Mouse (Mus musculus): Measurements from ENCODE around the gene Gpr160. TPM values are rescaled to one million over a fixed set of nuclear protein-coding genes. Genes with fewer than 3 reads are reported as not detected.
"Not testable (repeated sequence)": the region's sequence is repeated elsewhere in the genome, so short reads cannot be mapped to it uniquely, and the experiment has no call there.

The Gpr160 gene
- polyA plus RNA-seq, 1 experiment = not detected

DNA sequence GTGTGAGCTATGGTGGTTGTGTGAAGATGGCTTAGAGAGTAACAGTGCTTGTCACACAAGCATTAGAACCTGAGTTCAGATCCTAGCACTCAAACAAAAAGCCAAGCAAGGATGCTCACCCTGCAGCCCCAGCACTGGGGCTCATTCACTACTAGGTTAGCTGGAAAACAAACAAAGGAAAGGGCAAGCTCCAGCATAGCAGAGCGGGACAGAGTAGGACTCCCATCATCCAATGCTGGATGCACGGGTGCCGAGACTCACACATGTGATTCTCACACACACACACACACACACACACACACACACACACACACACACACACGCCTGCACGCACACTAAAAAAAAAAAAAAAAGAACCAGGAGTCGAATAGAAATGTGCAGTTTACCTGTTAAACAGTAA is 4.3 kb upstream of the Gpr160 start:
- peaks cover 19% of the 10 kb centered on the region for H3K4me1 ChIP-seq
- peaks cover 45% of the 10 kb centered on the region for H3K27me3 ChIP-seq (replicated peaks)
- no peak overlapping the region for H3K4me3 ChIP-seq (replicated peaks)
- no peaks in the 10 kb centered on the region for H3K36me3 ChIP-seq (replicated peaks; ENCODE audit: low read length)
- no peaks in the 10 kb centered on the region for H3K9me3 ChIP-seq
- TF ChIP-seq FLI1 (IDR thresholded peaks at IDR 0.05; ENCODE audit: low read length) (no peak), GATA1 (IDR thresholded peaks at IDR 0.05; ENCODE audit: borderline replicate concordance, low read length) (no peak)

DNA sequence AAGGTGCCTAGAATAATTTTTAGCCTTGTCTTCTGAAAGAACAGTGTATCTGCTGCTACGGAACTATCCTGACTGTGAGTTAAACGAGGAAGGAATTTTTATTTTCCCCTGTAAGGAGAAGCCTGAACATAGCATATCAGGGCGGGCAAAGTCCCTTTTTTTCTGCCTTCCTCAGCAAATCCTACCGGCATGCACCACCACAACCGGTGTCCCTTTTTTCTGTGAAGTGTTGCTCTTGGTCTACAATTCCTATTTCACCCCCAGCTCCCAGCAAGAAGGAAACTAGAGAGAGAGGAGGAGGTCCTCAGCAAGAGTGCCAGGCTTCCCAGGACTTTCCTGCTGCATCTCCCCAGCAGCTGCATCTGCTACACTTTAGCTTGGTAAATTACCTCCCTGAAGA is 2.2 kb upstream of the Gpr160 start:
- no peaks in the 10 kb centered on the region for H3K36me3 ChIP-seq (replicated peaks; ENCODE audit: low read length)
- peaks cover 21% of the 10 kb centered on the region for H3K4me1 ChIP-seq
- no peaks in the 10 kb centered on the region for H3K9me3 ChIP-seq
- no peak for TF ChIP-seq GATA1 (IDR thresholded peaks at IDR 0.05; ENCODE audit: borderline replicate concordance, low read length)
- TF ChIP-seq FLI1 (IDR thresholded peaks at IDR 0.05; ENCODE audit: low read length) = no peak
- peaks cover 45% of the 10 kb centered on the region for H3K27me3 ChIP-seq (replicated peaks)
- H3K4me3 ChIP-seq (replicated peaks) = no peak overlapping the region

- Histone ChIP-seq H3K4me1 (peaks cover 28% of the 10 kb centered on the region), H3K27me3 (replicated peaks) (peaks cover 19% of the 10 kb centered on the region)
- H3K36me3 ChIP-seq (replicated peaks; ENCODE audit: low read length); H3K4me3 ChIP-seq (replicated peaks); H3K9me3 ChIP-seq: not testable (repeated sequence)
Observed at GRCm38 (mm10) chr3:30859599-30859998, 3.8 kb downstream of the Gpr160 start.

- Histone ChIP-seq H3K4me3 (replicated peaks) (no peak overlapping the region), H3K4me1 (peaks cover 22% of the 10 kb centered on the region), H3K36me3 (replicated peaks; ENCODE audit: low read length) (no peaks in the 10 kb centered on the region), H3K9me3 (no peaks in the 10 kb centered on the region), H3K27me3 (replicated peaks) (peaks cover 9% of the 10 kb centered on the region)
- no peak for TF ChIP-seq GATA1 (IDR thresholded peaks at IDR 0.05; ENCODE audit: borderline replicate concordance, low read length)
- TF ChIP-seq FLI1 (IDR thresholded peaks at IDR 0.05; ENCODE audit: low read length) = no peak
Observed at GRCm38 (mm10) chr3:30860705-30861104, 5.0 kb downstream of the Gpr160 start.

DNA sequence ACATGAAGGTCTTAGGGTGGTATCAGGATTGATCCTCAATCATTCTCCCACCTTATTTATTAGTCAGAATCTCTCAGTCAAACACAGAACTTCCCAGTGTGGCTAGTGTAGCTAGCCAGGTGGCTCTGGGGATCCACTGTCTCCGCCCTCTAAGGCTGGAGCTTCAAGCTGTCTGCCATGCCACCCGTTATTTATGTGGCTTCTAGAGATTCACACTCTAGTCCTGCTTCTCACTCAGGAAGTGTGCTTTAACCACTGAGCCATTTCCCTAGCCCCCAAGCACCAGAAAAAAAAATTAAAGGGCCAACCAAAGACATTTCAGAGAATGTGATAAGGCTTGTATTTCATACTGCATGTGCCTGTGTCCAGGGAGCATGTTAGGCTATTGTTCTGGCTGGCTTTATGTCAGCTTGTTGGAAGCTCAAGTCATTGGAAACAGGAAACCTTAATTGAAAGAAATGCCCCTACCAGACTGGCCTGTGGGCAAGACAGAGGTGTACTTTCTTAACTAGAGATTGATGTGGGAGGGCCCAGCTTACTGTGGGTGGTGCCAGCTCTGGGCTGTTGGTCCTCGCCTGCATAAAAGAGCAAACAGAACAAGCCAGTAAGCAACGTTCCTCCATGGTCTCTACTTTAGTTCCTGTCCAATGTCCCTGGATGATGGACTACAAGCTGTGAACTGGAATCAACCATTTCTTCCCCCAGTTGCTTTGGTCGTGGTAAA is 8.1 kb downstream of the Gpr160 start:
- TF ChIP-seq GATA1 (IDR thresholded peaks at IDR 0.05; ENCODE audit: borderline replicate concordance, low read length) = no peak
- TF ChIP-seq FLI1 (IDR thresholded peaks at IDR 0.05; ENCODE audit: low read length) = no peak
- Histone ChIP-seq H3K9me3 (no peaks in the 10 kb centered on the region), H3K27me3 (replicated peaks) (peaks cover 4% of the 10 kb centered on the region), H3K4me3 (replicated peaks) (no peak overlapping the region), H3K36me3 (replicated peaks; ENCODE audit: low read length) (no peaks in the 10 kb centered on the region), H3K4me1 (peaks cover 13% of the 10 kb centered on the region)

- H3K4me1 ChIP-seq = peaks cover 13% of the 10 kb centered on the region
- H3K36me3 ChIP-seq (replicated peaks; ENCODE audit: low read length) = no peaks in the 10 kb centered on the region
- H3K27me3 ChIP-seq (replicated peaks) = peaks cover 4% of the 10 kb centered on the region
- TF ChIP-seq FLI1 (IDR thresholded peaks at IDR 0.05; ENCODE audit: low read length) = no peak
- no peaks in the 10 kb centered on the region for H3K9me3 ChIP-seq
- no peak overlapping the region for H3K4me3 ChIP-seq (replicated peaks)
Observed at GRCm38 (mm10) chr3:30864640-30865039, 8.9 kb downstream of the Gpr160 start.

DNA sequence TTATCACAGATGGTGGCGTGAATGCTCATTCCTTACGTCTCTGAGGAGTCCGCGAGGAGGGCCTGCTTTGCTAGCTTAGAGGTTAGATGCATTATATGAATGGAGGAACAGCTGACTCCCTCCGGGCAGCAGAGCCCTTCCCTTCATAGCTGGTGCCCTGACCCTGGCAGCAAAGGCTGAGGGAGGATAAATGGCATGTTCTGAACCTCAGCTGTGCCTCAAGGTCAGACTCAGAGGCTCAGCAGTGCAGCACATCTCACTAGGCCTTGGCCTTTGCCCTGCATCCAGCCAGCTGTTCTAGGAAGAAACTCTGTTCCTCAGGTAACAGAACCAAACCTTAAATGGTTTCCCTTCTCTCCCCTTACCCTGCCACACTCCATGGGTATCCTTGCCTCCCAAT is 12.4 kb downstream of the Gpr160 start:
- H3K4me3 ChIP-seq (replicated peaks) = no peak overlapping the region
- peaks cover 4% of the 10 kb centered on the region for H3K27me3 ChIP-seq (replicated peaks)
- no peaks in the 10 kb centered on the region for H3K36me3 ChIP-seq (replicated peaks; ENCODE audit: low read length)
- peaks cover 13% of the 10 kb centered on the region for H3K4me1 ChIP-seq
- no peaks in the 10 kb centered on the region for H3K9me3 ChIP-seq
- TF ChIP-seq FLI1 (IDR thresholded peaks at IDR 0.05; ENCODE audit: low read length) = no peak
- no peak for TF ChIP-seq GATA1 (IDR thresholded peaks at IDR 0.05; ENCODE audit: borderline replicate concordance, low read length)

DNA sequence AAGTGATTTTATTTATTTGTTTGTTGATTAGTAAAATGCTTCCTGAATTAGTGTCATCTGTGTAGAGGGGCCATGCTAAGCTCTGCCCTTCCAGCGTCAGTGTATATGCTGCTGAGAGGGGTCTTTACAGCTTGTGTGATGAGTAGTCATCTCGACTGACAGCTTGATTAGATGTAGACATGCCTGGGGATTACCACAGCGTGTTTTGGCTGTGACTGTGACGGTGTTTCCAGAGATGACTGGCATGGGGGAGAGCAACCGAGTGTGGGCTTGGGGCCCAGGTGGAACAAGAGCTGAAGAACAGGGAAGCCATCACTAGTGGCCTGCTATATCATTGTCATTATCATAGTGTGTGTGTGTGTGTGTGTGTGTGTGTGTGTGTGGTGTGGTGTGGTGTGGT is 12.9 kb downstream of the Gpr160 start:
- TF ChIP-seq FLI1 (IDR thresholded peaks at IDR 0.05; ENCODE audit: low read length) = no peak
- TF ChIP-seq GATA1 (IDR thresholded peaks at IDR 0.05; ENCODE audit: borderline replicate concordance, low read length) = no peak
- H3K27me3 ChIP-seq (replicated peaks) = peaks cover 4% of the 10 kb centered on the region
- H3K36me3 ChIP-seq (replicated peaks; ENCODE audit: low read length) = no peaks in the 10 kb centered on the region
- no peaks in the 10 kb centered on the region for H3K9me3 ChIP-seq
- no peak overlapping the region for H3K4me3 ChIP-seq (replicated peaks)
- H3K4me1 ChIP-seq = peaks cover 10% of the 10 kb centered on the region

- Histone ChIP-seq H3K9me3 (no peaks in the 10 kb centered on the region), H3K4me3 (replicated peaks) (no peak overlapping the region), H3K36me3 (replicated peaks; ENCODE audit: low read length) (no peaks in the 10 kb centered on the region), H3K4me1 (no peaks in the 10 kb centered on the region; the same call in 1 of the 2 replicates), H3K27me3 (replicated peaks) (peaks cover 4% of the 10 kb centered on the region)
- TF ChIP-seq FLI1 (IDR thresholded peaks at IDR 0.05; ENCODE audit: low read length) = no peak
- no peak for TF ChIP-seq GATA1 (IDR thresholded peaks at IDR 0.05; ENCODE audit: borderline replicate concordance, low read length)
Observed at GRCm38 (mm10) chr3:30869995-30870394, 14.2 kb downstream of the Gpr160 start.

DNA sequence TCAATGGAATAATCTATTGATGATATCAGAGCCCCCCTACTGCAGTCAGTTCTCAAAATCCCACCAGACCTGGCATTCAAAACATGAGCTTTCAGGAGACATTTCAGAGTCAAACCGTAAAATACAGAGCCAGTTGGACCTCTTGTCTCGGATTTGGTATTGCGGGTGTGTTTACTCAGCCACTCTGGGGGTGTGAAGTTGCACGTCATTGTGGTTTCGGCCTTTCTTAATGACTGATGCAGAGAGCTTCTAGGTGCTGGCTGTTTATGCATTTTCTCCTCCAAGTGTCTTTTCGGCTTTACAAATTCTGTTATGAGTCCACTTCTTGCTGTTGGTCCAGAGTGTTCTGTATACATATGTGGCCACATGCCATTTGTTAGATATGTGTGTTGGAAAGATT is 21.0 kb downstream of the Gpr160 start:
- Histone ChIP-seq H3K9me3 (no peaks in the 10 kb centered on the region), H3K4me1 (no peaks in the 10 kb centered on the region), H3K36me3 (replicated peaks; ENCODE audit: low read length) (no peaks in the 10 kb centered on the region), H3K27me3 (replicated peaks) (peaks cover 2% of the 10 kb centered on the region), H3K4me3 (replicated peaks) (no peak overlapping the region)
- TF ChIP-seq GATA1 (IDR thresholded peaks at IDR 0.05; ENCODE audit: borderline replicate concordance, low read length) (no peak), FLI1 (IDR thresholded peaks at IDR 0.05; ENCODE audit: low read length) (no peak)

DNA sequence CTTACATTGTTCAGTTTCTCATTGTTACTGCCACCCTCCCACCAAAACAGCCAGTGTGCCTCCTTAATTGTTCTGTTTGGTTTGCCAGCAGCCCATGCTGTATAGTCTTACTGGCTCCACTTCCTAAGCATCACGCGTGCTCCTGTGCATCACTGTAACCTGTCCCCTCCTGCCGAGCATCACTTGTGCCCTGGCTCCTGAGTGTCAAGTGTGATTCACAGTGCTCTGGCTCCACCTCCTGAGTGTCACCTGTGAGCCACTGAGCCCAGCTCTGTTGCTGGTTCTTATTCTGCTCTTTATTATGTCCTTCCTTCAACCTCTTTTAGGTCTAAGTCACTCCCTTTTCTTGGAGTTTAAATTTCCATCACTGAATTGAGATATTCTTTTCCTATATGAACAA is 31.7 kb downstream of the Gpr160 start:
- H3K36me3 ChIP-seq (replicated peaks; ENCODE audit: low read length) = peaks cover 8% of the 10 kb centered on the region
- TF ChIP-seq GATA1 (IDR thresholded peaks at IDR 0.05; ENCODE audit: borderline replicate concordance, low read length) (no peak), FLI1 (IDR thresholded peaks at IDR 0.05; ENCODE audit: low read length) (no peak)
- peaks cover 5% of the 10 kb centered on the region for H3K27me3 ChIP-seq (replicated peaks)
- H3K4me3 ChIP-seq (replicated peaks) = peak overlapping the region; percentile 23
- H3K4me1 ChIP-seq = no peaks in the 10 kb centered on the region
- no peaks in the 10 kb centered on the region for H3K9me3 ChIP-seq
